Mouse (Mus musculus): Measurements from ENCODE around the gene Zswim1. TPM values are rescaled to one million over a fixed set of nuclear protein-coding genes. Genes with fewer than 3 reads are reported as not detected.

The Zswim1 gene
- total and polyA plus RNA-seq, 3 experiments: 8.2 to 17.4 TPM; not detected in 1

DNA sequence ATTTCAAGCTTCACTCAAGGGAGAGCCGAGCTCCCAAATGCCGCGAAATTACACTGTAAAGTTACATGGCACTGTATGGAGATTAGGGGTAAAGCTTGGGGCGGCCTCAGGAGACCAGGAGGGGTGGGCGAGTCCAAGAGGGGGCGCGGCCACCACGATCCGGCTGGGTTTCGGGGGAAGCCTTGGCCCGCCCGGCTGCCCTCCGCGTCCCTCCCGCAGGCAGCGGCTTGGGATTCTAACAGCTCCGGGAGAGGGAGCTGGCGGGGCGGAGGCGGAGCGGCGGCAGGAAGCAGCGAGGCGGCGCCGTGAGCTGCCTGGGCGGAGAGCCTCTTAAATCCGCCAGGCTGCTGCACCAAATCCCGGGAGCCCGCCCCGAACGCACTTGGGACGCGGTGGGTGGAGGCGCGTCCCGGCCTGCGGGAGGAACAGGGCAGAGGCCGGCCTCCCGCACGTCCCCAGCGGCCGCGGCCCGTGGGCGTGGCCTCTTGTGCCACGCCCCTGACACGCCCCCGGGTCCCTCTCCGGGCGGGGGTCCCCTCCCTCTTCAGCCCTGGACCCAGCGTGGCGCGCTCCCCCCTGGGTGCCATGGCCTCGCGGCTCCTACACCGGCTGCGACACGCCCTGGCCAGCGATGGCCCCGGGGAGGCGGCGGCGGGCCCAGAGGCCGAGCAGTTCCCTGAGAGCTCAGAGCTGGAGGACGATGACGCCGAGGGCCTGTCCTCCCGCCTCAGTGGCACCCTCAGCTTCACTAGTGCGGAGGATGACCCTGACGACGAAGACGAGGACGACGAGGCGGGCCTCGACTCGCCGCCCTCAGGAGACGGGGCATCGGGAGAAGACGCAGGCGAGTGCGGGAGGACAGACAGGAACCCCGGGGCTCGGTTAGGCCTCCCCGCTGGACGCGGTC lies 36.8 kb upstream of the Zswim1 start, which contains the start of gene Snx21 (continued):
- TF ChIP-seq GABPA (IDR thresholded peaks at IDR 0.05; ENCODE audit: low read depth, low read length): no peak

DNA sequence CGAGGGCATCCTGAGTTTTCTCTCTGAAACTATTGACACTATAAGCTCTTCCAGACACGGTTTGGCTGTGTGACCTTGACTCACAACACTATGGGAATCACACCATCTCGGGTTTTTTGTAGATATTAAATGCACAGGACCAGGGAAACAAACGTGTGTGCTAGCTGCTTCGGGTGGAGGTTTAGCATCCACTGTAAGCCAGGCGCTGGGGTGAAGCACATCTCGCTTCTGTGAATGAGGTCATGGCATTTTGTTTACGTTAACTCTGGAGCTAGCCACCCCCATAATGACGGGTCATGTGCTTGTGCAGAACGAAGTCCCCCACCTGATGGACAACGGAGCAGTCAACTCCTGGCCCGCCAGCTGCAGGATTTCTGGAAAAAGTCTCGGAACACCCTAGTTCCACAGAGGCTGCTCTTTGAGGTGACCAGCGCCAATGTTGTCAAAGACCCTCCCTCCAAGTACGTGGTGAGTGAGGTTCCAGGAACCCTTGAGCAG lies 36.0 kb upstream of the Zswim1 start:
- peak overlapping the region; percentile 66 for H3K9ac ChIP-seq (ENCODE audit: control insufficient read depth, low read depth, low read length, poor library complexity, severe bottlenecking)
- no peaks in the 10 kb centered on the region for H3K27me3 ChIP-seq (ENCODE audit: control insufficient read depth in 1 of 2, insufficient read depth in 2 of 2, low read length in 2 of 2)
- TF ChIP-seq USF2 (IDR thresholded peaks at IDR 0.05; ENCODE audit: borderline replicate concordance in 1 of 2, insufficient read depth in 1 of 2, low read depth in 1 of 2, low read length in 2 of 2) (no peak), SIN3A (IDR thresholded peaks at IDR 0.05; ENCODE audit: low read length) (peak; percentile 1; the same call in 1 of the 2 replicates)
- H3K79me2 ChIP-seq (ENCODE audit: control insufficient read depth, insufficient read depth, low read length, poor library complexity): no peaks in the 10 kb centered on the region; the same call in 1 of the 2 replicates
- peak overlapping the region; percentile 63 to 88 for H3K4me3 ChIP-seq (ENCODE audit: control insufficient read depth in 1 of 2, insufficient read depth in 1 of 2, low read depth in 2 of 2, low read length in 2 of 2)
- H3K27ac ChIP-seq (ENCODE audit: control insufficient read depth, low read depth, low read length): no peak overlapping the region; the same call in 1 of the 2 replicates
- peaks cover 3 to 9% of the 10 kb centered on the region in 2 experiments; a peak in 3 of 4 replicates for H3K4me1 ChIP-seq (ENCODE audit: control insufficient read depth in 1 of 2, insufficient read depth in 2 of 2, low read length in 2 of 2)
- H3K36me3 ChIP-seq (ENCODE audit: control insufficient read depth in 1 of 2, insufficient read depth in 2 of 2, low read length in 2 of 2): peaks cover 0 to 5% of the 10 kb centered on the region in 2 experiments; a peak in 1 of 4 replicates
- H3K9me3 ChIP-seq (replicated peaks; ENCODE audit: insufficient read depth, low read length): no peaks in the 10 kb centered on the region
- no peak for DNase-seq (ENCODE audit: low read depth, low spot score)

DNA sequence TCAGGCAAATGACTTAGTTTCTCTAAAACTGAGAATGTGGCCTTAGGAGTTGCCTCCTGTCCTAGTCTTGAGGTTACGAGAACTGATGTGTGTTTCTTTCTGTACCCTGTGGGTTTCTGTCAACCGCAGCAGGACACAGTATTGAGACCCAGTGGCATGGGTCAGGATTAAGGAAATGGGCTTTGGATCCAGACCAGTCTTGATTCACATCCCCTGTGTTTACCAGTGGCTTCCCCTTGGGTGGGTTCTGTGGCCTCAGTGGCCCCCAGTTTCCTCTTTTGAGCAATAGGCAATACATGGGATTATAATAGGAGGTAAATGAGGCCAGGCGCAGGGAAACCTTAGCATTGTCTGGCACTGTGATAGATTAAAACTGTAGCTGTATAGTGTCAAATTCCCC lies 35.5 kb upstream of the Zswim1 start:
- Histone ChIP-seq H3K4me1 (ENCODE audit: control insufficient read depth in 1 of 2, insufficient read depth in 2 of 2, low read length in 2 of 2) (peaks cover 3 to 9% of the 10 kb centered on the region in 2 experiments; a peak in 3 of 4 replicates), H3K27me3 (ENCODE audit: control insufficient read depth in 1 of 2, insufficient read depth in 2 of 2, low read length in 2 of 2) (no peaks in the 10 kb centered on the region), H3K36me3 (ENCODE audit: control insufficient read depth in 1 of 2, insufficient read depth in 2 of 2, low read length in 2 of 2) (peaks cover 0 to 5% of the 10 kb centered on the region in 2 experiments; a peak in 1 of 4 replicates), H3K4me3 (ENCODE audit: control insufficient read depth in 1 of 2, insufficient read depth in 1 of 2, low read depth in 2 of 2, low read length in 2 of 2) (no peak overlapping the region), H3K9me3 (replicated peaks; ENCODE audit: insufficient read depth, low read length) (no peaks in the 10 kb centered on the region), H3K9ac (ENCODE audit: control insufficient read depth, low read depth, low read length, poor library complexity, severe bottlenecking) (no peak overlapping the region), H3K79me2 (ENCODE audit: control insufficient read depth, insufficient read depth, low read length, poor library complexity) (no peaks in the 10 kb centered on the region; the same call in 1 of the 2 replicates), H3K27ac (ENCODE audit: control insufficient read depth, low read depth, low read length) (no peak overlapping the region)
- no peak for TF ChIP-seq JUND (IDR thresholded peaks at IDR 0.05; ENCODE audit: low read depth, low read length)
- TF ChIP-seq HCFC1 (IDR thresholded peaks at IDR 0.05; ENCODE audit: low read depth, low read length): no peak
- TF ChIP-seq MYB (IDR thresholded peaks at IDR 0.05; ENCODE audit: low read depth, low read length): no peak
- TF ChIP-seq GATA1 (IDR thresholded peaks at IDR 0.05; ENCODE audit: low read depth, low read length): no peak
- no peak for TF ChIP-seq MAX (IDR thresholded peaks at IDR 0.05; ENCODE audit: low read length)
- TF ChIP-seq MXI1 (IDR thresholded peaks at IDR 0.05; ENCODE audit: low read depth, low read length): no peak
- no peak for TF ChIP-seq SMC3 (IDR thresholded peaks at IDR 0.05; ENCODE audit: low read depth, low read length)
- TF ChIP-seq POLR2AphosphoS5 (IDR thresholded peaks at IDR 0.05; ENCODE audit: borderline replicate concordance, low read depth, low read length): no peak
- TF ChIP-seq CHD1 (IDR thresholded peaks at IDR 0.05; ENCODE audit: low read depth, low read length): no peak
- TF ChIP-seq UBTF (IDR thresholded peaks at IDR 0.05; ENCODE audit: borderline replicate concordance, insufficient read depth, low read depth, low read length): no peak
- TF ChIP-seq MEF2A (IDR thresholded peaks at IDR 0.05; ENCODE audit: extremely low read depth, insufficient replicate concordance, low read depth, low read length, poor library complexity, severe bottlenecking): no peak
- no peak for TF ChIP-seq ELF1 (IDR thresholded peaks at IDR 0.05; ENCODE audit: low read depth, low read length)
- DNase-seq (ENCODE audit: low read depth, low spot score): no peak
